Mouse (Mus musculus) ES-Bruce4 (cell line): Measurements from ENCODE around the gene Szt2.

Experiments used
- CTCF ChIP-seq: IDR thresholded peaks from one replicate; pipeline ENCODE4 v1.8.1; 2011; ENCODE audit warnings: low read depth, low read length
- EP300 ChIP-seq: IDR thresholded peaks from 2 replicates; pipeline ENCODE4 v1.6.1; 2011; ENCODE audit warnings: low read depth, low read length; ENCODE audit not compliant: insufficient read depth

DNA sequence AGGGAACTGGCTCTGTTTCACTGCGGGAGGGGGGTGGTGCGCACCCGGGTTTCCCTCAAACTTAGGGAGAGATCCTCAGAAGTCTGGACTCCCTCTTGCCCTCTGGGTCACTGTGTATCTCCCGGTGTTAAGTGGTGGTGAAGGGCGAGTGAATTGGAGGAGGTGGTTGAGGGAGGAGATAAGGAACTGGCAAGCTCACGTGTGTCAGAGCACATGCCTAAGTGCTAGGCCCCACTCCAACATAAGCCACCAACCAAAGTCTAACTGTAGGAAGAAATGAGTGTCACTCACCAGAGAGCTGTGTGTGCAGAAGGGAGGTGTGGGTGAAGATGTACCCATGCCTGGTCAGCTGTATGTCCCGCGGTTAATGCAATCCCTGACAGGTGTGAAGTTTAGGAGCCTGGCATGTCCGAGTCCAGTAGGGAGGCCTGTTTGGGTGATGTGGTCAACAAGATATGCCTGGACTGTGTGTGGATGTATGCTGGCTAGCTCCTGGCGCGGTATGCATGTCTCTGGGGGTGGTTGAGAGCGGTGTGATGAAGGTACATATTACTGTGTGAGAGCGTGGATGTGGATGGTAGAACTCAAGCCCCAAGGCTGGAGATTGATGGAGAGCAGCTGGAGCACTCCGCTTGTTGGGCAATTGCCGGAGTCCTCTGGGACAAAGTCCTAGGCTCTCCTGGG is 19.6 kb upstream of the Szt2 start:
- TF ChIP-seq CTCF (no peak), EP300 (no peak)
